Mouse (Mus musculus) thymus, postnatal 14 days (tissue): Measurements from ENCODE around the gene Catip.

Source experiments
- DNase-seq: peaks from one replicate; pipeline ENCODE4 v3.0.0; 2021

Catip gene

GRCm38 (mm10) chr1:74343161-74343560 lies 18.7 kb upstream of the Catip start:
- DNase-seq = no peak

- DNase-seq = no peak
Measured at GRCm38 (mm10) chr1:74344163-74344916, 17.6 kb upstream of the Catip start.

GRCm38 (mm10) chr1:74351185-74351769 lies 10.6 kb upstream of the Catip start:
- no peak for DNase-seq

- no peak for DNase-seq
Measured at GRCm38 (mm10) chr1:74352532-74353096, 9.3 kb upstream of the Catip start.

- no peak for DNase-seq
Measured at GRCm38 (mm10) chr1:74353453-74354229, 8.3 kb upstream of the Catip start.

- DNase-seq = no peak
Measured at GRCm38 (mm10) chr1:74357531-74357930, 4.4 kb upstream of the Catip start.

- DNase-seq = no peak
Measured at GRCm38 (mm10) chr1:74359952-74360517, 1.9 kb upstream of the Catip start.

GRCm38 (mm10) chr1:74362325-74363229 lies 669 bp downstream of the Catip start:
- DNase-seq = no peak

- no peak for DNase-seq
Measured at GRCm38 (mm10) chr1:74363437-74363836, 1.5 kb downstream of the Catip start.

GRCm38 (mm10) chr1:74364270-74364669 lies 2.4 kb downstream of the Catip start:
- DNase-seq = no peak

- DNase-seq = peak; percentile 31
Measured at GRCm38 (mm10) chr1:74367886-74368645, 6.2 kb downstream of the Catip start.

- no peak for DNase-seq
Measured at GRCm38 (mm10) chr1:74370040-74370439, 8.1 kb downstream of the Catip start.

GRCm38 (mm10) chr1:74373372-74373771 lies 11.5 kb downstream of the Catip start:
- no peak for DNase-seq

- no peak for DNase-seq
Measured at GRCm38 (mm10) chr1:74374980-74375379, 13.1 kb downstream of the Catip start, which contains the start of gene Slc11a1. TSS of gene Slc11a1 (plus strand) at chr1:74375195.

- no peak for DNase-seq
Measured at GRCm38 (mm10) chr1:74375561-74375960, 13.7 kb downstream of the Catip start.

GRCm38 (mm10) chr1:74376396-74376795 lies 14.5 kb downstream of the Catip start:
- DNase-seq = no peak

GRCm38 (mm10) chr1:74379058-74379504 lies 17.2 kb downstream of the Catip start:
- no peak for DNase-seq

GRCm38 (mm10) chr1:74380484-74380883 lies 18.6 kb downstream of the Catip start:
- no peak for DNase-seq

GRCm38 (mm10) chr1:74381588-74382021 lies 19.7 kb downstream of the Catip start:
- DNase-seq = no peak

- no peak for DNase-seq
Measured at GRCm38 (mm10) chr1:74383385-74383784, 21.5 kb downstream of the Catip start.

GRCm38 (mm10) chr1:74384525-74384924 lies 22.6 kb downstream of the Catip start:
- DNase-seq = no peak
